Comparison of ENCODE assay signal across 23 mouse cellular contexts in the genomic region with DNA sequence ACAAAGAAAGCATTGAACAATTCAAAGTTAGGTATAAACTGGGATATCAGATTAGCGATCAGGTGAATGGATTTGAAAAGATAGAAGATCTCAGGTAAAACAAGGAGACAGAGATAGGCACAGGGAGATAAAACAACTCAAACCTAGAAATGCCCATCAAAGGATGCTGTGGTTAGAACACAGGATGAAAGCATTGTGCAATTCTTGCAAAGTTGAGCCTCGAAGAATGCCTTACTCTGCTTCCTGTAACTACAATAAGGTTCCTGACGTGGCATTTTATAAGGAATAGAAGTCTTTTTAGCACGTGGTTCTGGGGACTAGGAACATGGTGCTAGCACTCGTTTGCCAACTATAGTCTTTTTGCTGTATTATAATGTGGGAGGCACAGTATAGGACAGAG.
"Had no signal": no experiment of that assay in that cellular context is flagged by ENCODE, and none has a peak within 500 bp of the region (broad histone marks: within the 10 kb centered on the region; RNA-seq: fewer than 3 reads in every experiment).

No protein-coding gene starts in this region.

- DNase-seq: gastrocnemius, adult 2 months; gastrocnemius, postnatal 10 days; gastrocnemius, postnatal 25 days; heart, adult 18-20 months; heart, postnatal 10 days; kidney, adult 11 months; kidney, adult 2 months; kidney, adult 9 months; kidney, postnatal 25 days; kidney, postnatal 4 days; layer of hippocampus, adult 9-11 months; liver had no signal

- H3K27me3 ChIP-seq: heart, embryonic 12.5 days; hindbrain, embryonic 13.5 days; hindbrain, embryonic 15.5 days; kidney, embryonic 15.5 days; limb, embryonic 12.5 days had no signal

- H3K4me3 ChIP-seq: gastrocnemius, adult 2 months; heart, embryonic 10.5 days; heart, embryonic 12.5 days; hindbrain, embryonic 13.5 days; hindbrain, embryonic 15.5 days; kidney, embryonic 15.5 days; layer of hippocampus, adult 2 months; left cerebral cortex, adult 2 months; limb, embryonic 10.5 days; limb, embryonic 12.5 days had no signal

- ATAC-seq: hindbrain, postnatal 0 days; intestine, embryonic 16.5 days had no signal

- H3K36me3 ChIP-seq: heart, embryonic 10.5 days; heart, embryonic 12.5 days; hindbrain, embryonic 13.5 days; hindbrain, embryonic 15.5 days; kidney, embryonic 15.5 days; limb, embryonic 10.5 days; limb, embryonic 12.5 days had no signal
